Mouse (Mus musculus) liver, embryonic 11.5 days (tissue): ENCODE data around the gene Tex11. TPM values are rescaled to one million over a fixed set of nuclear protein-coding genes. Genes with fewer than 3 reads are reported as not detected.

Experiments
- ATAC-seq: fragments of 200-750 bp; cut with Nextera tagmentation; replicated peaks from 2 replicates; pipeline ENCODE4 v1.8.0; 2017; ENCODE audit warnings: moderate number of reproducible peaks, mild to moderate bottlenecking, moderate TSS enrichment, moderate library complexity; ENCODE audit not compliant: low FRiP score
- DNase-seq: peaks from one replicate; pipeline ENCODE4 v3.0.0-alpha.2; 2017; ENCODE audit warnings: low spot score
- H3K27ac ChIP-seq: fragments of 300-500 bp; sonication (generic); 2 replicates; pipeline ENCODE4 v1.5.1; 2014; ENCODE audit warnings: mild to moderate bottlenecking, low read depth, low read length, control low read depth
- H3K27me3 ChIP-seq: fragments of 300-500 bp; sonication (generic); replicated peaks from 2 replicates; pipeline ENCODE4 v1.6.1; 2014; ENCODE audit warnings: low read length, mixed read lengths; ENCODE audit not compliant: control insufficient read depth, insufficient read depth
- H3K36me3 ChIP-seq: fragments of 300-500 bp; sonication (generic); 2 replicates; pipeline ENCODE4 v1.6.1; 2014; ENCODE audit warnings: mild to moderate bottlenecking, low read length, moderate library complexity, mixed read lengths; ENCODE audit not compliant: control insufficient read depth, insufficient read depth
- H3K4me1 ChIP-seq: fragments of 300-500 bp; sonication (generic); replicated peaks from 2 replicates; pipeline ENCODE4 v1.6.1; 2014; ENCODE audit warnings: low read length, mixed read lengths; ENCODE audit not compliant: control insufficient read depth, insufficient read depth
- H3K4me2 ChIP-seq: fragments of 300-500 bp; sonication (generic); 2 replicates; pipeline ENCODE4 v1.6.1; 2014; ENCODE audit warnings: mild to moderate bottlenecking, control low read depth, moderate library complexity
- H3K4me3 ChIP-seq: fragments of 300-500 bp; sonication (generic); 2 replicates; pipeline ENCODE4 v1.5.1; 2014; ENCODE audit warnings: low read depth, low read length, control low read depth
- H3K9ac ChIP-seq: fragments of 300-500 bp; sonication (generic); 2 replicates; pipeline ENCODE4 v1.6.1; 2014; ENCODE audit warnings: low read depth, low read length, control low read depth
- H3K9me3 ChIP-seq: fragments of 300-500 bp; sonication (generic); 2 replicates; pipeline ENCODE4 v1.6.1; 2016; ENCODE audit warnings: low read length, inconsistent platforms, mixed read lengths; ENCODE audit not compliant: control insufficient read depth
- WGBS: fragments of 180-500 bp; shearing (Covaris S2); extraction: QIAGEN DNeasy Blood & Tissue Kit; methylation state at CpG from one replicate; pipeline ENCODE4 v1.1.7; 2014; 5-methylcytosine and 5-hydroxymethylcytosine counted together
- polyA plus RNA-seq: library from polyadenylated mRNA; unstranded; fragments of >200 nt; fragmentation: Nextera tagmentation; extraction: Ambion mirVana; gene quantifications from 2 replicates; pipeline ENCODE4 v1.2.1, GENCODE M21; 2014

Gene Tex11
- polyA plus RNA-seq, 1 experiment from 2014 or later: not detected

GRCm38 (mm10) chrX:100825557-100825956 lies 233.9 kb downstream of the Tex11 start:
- Histone ChIP-seq H3K4me2 (no peak overlapping the region), H3K36me3 (no peaks in the 10 kb centered on the region), H3K4me1 (no peaks in the 10 kb centered on the region), H3K9ac (no peak overlapping the region), H3K27me3 (peaks cover 3% of the 10 kb centered on the region; the same call in 1 of the 2 replicates), H3K27ac (no peak overlapping the region), H3K9me3 (no peaks in the 10 kb centered on the region), H3K4me3 (no peak overlapping the region)
- 68% methylated on average over 1 of the region's 1 CpGs for WGBS
- ATAC-seq: no peak
- DNase-seq: no peak

- Histone ChIP-seq H3K36me3 (no peaks in the 10 kb centered on the region; the same call in 1 of the 2 replicates), H3K27me3 (no peaks in the 10 kb centered on the region; the same call in 1 of the 2 replicates), H3K4me2 (no peak overlapping the region), H3K27ac (no peak overlapping the region), H3K9ac (no peak overlapping the region), H3K9me3 (no peaks in the 10 kb centered on the region), H3K4me3 (no peak overlapping the region), H3K4me1 (no peaks in the 10 kb centered on the region)
- ATAC-seq (no peak), DNase-seq (no peak)
- WGBS: 65% methylated on average over 1 of the region's 1 CpGs
Observed at GRCm38 (mm10) chrX:100821149-100821548, 238.3 kb downstream of the Tex11 start.

DNA sequence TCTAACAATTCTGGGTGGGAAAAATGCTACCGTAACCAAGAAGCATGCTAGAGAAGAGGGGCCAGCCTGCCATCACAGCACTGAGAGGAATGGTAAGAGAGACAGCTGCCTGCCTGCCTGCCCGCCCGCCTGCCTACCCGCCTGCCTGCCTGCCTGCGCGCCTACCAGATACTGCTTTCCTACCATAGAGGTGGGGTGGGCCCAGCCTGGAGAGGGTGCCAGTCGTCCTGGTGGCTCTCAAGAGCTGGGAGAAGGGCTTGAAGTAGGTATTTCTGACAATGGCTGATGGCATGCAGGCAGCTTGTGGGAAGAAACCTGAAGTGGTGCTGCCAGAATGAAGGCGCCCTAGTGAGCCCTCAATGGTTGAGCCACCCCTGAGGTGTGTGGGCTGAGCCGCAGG lies 240.8 kb downstream of the Tex11 start:
- WGBS: 87% methylated on average over 9 of the region's 9 CpGs
- no peaks in the 10 kb centered on the region; the same call in none of the 2 replicates for H3K27me3 ChIP-seq
- ATAC-seq (no peak), DNase-seq (no peak)
- no peaks in the 10 kb centered on the region; the same call in 1 of the 2 replicates for H3K36me3 ChIP-seq
- no peaks in the 10 kb centered on the region for H3K9me3 ChIP-seq
- H3K4me1 ChIP-seq: no peaks in the 10 kb centered on the region
- H3K9ac ChIP-seq: no peak overlapping the region
- no peak overlapping the region for H3K4me2 ChIP-seq
- no peak overlapping the region for H3K4me3 ChIP-seq
- no peak overlapping the region for H3K27ac ChIP-seq

DNA sequence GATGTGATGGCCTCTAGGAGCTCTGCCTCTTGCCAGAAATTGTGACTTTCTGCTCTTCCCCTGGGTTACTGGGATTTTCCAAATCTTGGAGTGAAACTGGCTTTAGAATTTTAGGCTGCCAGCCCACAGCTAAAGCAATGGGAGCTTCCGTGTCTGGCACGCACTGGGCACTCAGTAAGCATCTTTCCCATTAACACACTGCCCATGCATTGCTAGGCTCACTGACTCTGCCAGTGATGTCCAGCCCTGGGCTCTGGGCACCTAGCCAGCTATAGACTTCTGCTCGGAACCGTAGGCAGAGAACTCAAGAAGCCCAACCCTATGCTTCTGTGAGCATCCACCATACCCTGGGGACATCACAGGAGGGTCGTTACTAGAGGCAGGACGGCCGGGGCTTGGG lies 243.7 kb downstream of the Tex11 start:
- DNase-seq: no peak
- Histone ChIP-seq H3K9me3 (no peaks in the 10 kb centered on the region), H3K4me2 (no peak overlapping the region), H3K4me1 (no peaks in the 10 kb centered on the region), H3K27ac (no peak overlapping the region), H3K27me3 (no peaks in the 10 kb centered on the region; the same call in none of the 2 replicates), H3K4me3 (no peak overlapping the region), H3K9ac (no peak overlapping the region), H3K36me3 (no peaks in the 10 kb centered on the region; the same call in 1 of the 2 replicates)
- 86% methylated on average over 7 of the region's 7 CpGs for WGBS
- ATAC-seq: no peak

GRCm38 (mm10) chrX:100814139-100814538 lies 245.3 kb downstream of the Tex11 start:
- ATAC-seq (no peak), DNase-seq (no peak)
- no peak overlapping the region for H3K9ac ChIP-seq
- H3K4me1 ChIP-seq: no peaks in the 10 kb centered on the region
- H3K27ac ChIP-seq: no peak overlapping the region
- H3K4me2 ChIP-seq: no peak overlapping the region
- no peaks in the 10 kb centered on the region for H3K9me3 ChIP-seq
- H3K27me3 ChIP-seq: no peaks in the 10 kb centered on the region; the same call in none of the 2 replicates
- no peaks in the 10 kb centered on the region; the same call in 1 of the 2 replicates for H3K36me3 ChIP-seq
- no peak overlapping the region for H3K4me3 ChIP-seq
- 48% methylated on average over 8 of the region's 8 CpGs for WGBS

DNA sequence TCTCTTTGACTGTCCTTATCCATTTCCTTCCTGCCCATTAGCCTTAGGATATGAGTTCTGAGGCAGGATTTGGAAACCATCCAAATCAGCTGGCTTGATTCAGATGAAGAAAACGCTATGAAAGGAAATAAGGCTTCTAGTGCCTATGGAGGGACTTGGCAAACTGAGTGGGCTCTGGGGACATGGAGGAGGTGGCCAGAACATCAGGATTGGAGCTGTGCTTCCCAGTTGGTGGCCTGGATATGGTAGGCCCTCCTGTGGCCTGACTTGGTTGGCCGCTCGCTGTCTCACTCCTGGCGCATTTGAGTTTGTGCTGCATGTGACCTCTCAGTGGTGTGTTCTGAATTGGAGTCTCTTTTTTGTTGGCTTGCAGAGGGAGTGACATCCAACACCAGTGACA lies 248.3 kb downstream of the Tex11 start:
- Histone ChIP-seq H3K36me3 (no peaks in the 10 kb centered on the region; the same call in 1 of the 2 replicates), H3K4me1 (no peaks in the 10 kb centered on the region), H3K9me3 (no peaks in the 10 kb centered on the region), H3K27ac (no peak overlapping the region), H3K4me2 (no peak overlapping the region), H3K27me3 (no peaks in the 10 kb centered on the region; the same call in none of the 2 replicates), H3K4me3 (no peak overlapping the region), H3K9ac (no peak overlapping the region)
- no peak for DNase-seq
- WGBS: 86% methylated on average over 4 of the region's 4 CpGs
- ATAC-seq: no peak

- Histone ChIP-seq H3K4me1 (no peaks in the 10 kb centered on the region), H3K27ac (no peak overlapping the region), H3K36me3 (no peaks in the 10 kb centered on the region), H3K9ac (no peak overlapping the region), H3K27me3 (no peaks in the 10 kb centered on the region; the same call in none of the 2 replicates), H3K4me3 (no peak overlapping the region), H3K4me2 (no peak overlapping the region), H3K9me3 (no peaks in the 10 kb centered on the region)
- 72% methylated on average over 6 of the region's 6 CpGs for WGBS
- DNase-seq (no peak), ATAC-seq (no peak)
Observed at GRCm38 (mm10) chrX:100802034-100802433, 257.4 kb downstream of the Tex11 start.

GRCm38 (mm10) chrX:100800643-100801042 lies 258.8 kb downstream of the Tex11 start:
- H3K27ac ChIP-seq: no peak overlapping the region
- no peak overlapping the region for H3K4me2 ChIP-seq
- DNase-seq (no peak), ATAC-seq (no peak)
- no peak overlapping the region for H3K9ac ChIP-seq
- no peaks in the 10 kb centered on the region for H3K4me1 ChIP-seq
- no peaks in the 10 kb centered on the region for H3K9me3 ChIP-seq
- no peaks in the 10 kb centered on the region; the same call in none of the 2 replicates for H3K27me3 ChIP-seq
- H3K4me3 ChIP-seq: no peak overlapping the region
- whole genome bisulfite sequencing: 49% methylated on average over 2 of the region's 2 CpGs
- H3K36me3 ChIP-seq: no peaks in the 10 kb centered on the region

- DNase-seq: no peak
- Histone ChIP-seq H3K27me3 (no peaks in the 10 kb centered on the region; the same call in 1 of the 2 replicates), H3K27ac (no peak overlapping the region), H3K4me3 (no peak overlapping the region), H3K9ac (no peak overlapping the region), H3K4me1 (no peaks in the 10 kb centered on the region), H3K9me3 (no peaks in the 10 kb centered on the region), H3K4me2 (no peak overlapping the region), H3K36me3 (no peaks in the 10 kb centered on the region)
- 58% methylated on average over 7 of the region's 7 CpGs for WGBS
- ATAC-seq: no peak
Observed at GRCm38 (mm10) chrX:100797851-100798527, 261.5 kb downstream of the Tex11 start.
